Mouse (Mus musculus): ENCODE measurements around the gene Lce6a.

Lce6a gene

DNA sequence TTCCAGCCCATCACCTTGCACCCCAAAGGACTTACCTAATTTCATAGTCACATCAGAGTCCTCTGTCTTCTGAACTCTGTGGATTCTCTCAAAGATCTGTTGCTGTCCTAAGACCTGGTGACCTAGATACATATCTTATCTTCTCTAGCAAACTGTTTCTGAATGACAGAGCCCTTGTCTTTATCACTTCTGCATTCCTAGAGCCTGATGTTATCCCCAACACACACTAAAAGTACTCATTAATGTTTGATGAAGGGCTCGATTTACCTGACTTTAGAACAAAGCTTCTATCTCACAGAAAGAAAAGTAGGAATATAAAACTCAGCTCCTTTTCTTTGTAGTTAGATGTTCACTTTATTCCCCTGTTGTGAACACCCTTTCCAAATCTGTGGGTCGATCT lies at the start of gene Lce6a:
TSS of gene Lce6a (minus strand) at position 101 of the 400 bp plus-strand sequence.
- no peak for DNase-seq (ENCODE audit: low read depth)

DNA sequence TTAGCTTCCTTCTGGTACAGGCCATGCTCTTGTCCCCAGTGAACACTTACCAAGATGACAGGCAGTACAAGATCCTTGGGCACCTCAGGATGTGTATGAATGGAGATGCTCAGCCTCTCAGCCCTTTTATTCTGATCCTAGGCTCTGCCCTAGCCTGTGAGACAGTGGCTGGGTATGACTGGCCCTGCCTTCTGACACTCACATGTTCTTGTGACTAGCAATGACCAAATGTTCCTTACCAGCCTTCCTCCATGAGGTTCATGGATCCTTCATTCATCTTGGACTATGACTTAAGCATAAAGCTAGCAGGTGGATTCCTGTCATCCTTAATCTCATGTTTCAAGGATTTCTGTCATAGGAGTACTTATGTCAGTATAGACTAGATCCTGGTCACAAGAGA lies 48.8 kb upstream of the Lce6a start, which contains the start of gene Lce1a2:
TSS of gene Lce1a2 (minus strand) at position 101 of the 400 bp plus-strand sequence.
- DNase-seq (ENCODE audit: low read depth): no peak

DNA sequence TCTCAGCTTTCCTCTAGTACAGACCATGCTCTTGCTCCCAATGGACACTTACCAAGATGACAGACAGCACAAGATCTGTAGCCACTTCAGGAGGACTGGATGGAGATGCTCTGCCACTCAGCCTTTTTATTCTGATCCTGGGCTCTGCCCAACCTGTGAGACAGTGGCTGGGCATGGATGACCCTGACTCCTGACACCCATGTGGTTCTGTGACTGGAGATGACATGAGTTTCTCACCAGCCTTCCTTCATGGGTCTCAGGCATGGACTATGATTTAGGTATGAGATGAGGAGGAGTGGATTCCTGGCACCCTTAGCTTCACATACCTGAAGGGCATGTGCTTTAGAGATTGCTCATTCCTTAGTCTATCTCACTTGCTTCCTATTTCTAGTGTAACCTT lies 35.4 kb upstream of the Lce6a start, which contains the start of gene Lce1b:
TSS of gene Lce1b (minus strand) at position 101 of the 400 bp plus-strand sequence.
- no peak for DNase-seq (ENCODE audit: low read depth)

DNA sequence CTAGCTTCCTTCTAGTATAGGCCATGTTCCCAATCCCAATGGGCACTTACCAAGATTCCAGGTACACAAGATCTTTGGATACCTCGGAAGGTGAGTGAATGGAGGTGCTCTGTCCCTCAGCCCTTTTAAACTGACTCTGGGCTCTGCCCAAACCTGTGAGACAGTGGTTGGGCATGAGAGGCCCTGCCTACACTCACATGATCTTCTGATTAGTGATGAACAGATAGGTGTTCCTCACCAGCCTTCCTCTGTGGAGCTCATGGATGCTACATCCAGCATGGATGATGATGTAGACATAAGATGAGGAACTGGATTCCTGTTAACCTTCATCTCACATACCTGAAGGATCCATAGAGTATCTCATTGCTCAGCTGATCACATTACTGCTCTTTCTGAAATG lies 26.7 kb upstream of the Lce6a start, which contains the start of gene Lce1a1:
TSS of gene Lce1a1 (minus strand) at position 101 of the 400 bp plus-strand sequence.
- DNase-seq (ENCODE audit: low read depth): no peak

DNA sequence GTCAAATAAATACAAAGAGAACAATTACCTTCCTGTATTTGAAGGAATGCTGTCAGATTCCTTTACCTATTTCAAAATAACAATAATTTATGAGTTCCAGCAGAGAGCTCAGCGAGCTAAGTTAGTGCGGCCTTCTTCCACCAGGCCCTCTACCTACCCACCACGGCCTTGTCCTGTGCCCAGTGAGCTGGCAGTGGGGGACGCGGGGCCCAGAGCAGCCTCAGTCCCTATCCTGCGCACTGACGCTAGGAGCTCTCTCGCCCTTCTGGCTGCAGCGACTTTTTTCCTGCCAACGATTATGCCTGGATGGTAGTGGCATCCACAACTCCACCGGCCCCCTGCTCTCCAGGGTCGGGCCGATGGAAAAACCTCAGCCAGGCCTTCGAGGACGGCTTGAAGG lies 18.4 kb upstream of the Lce6a start:
- DNase-seq (ENCODE audit: low read depth): no peak

DNA sequence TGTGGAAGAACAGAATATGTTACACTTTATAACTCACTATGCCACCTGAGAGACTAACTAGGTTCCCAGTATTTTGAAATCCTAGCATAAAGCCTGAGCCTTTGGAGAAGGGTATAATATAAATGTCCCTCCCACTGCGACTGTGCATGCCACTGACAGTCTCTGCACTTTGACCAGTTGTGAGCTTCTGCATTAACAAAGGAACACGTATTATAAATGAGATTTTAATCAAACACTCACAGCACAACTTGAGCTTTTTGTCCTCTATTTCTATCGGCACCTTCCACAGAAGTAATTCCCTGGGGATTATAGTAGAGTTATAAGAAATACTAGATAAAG lies 17.2 kb upstream of the Lce6a start:
- no peak for DNase-seq (ENCODE audit: low read depth)

DNA sequence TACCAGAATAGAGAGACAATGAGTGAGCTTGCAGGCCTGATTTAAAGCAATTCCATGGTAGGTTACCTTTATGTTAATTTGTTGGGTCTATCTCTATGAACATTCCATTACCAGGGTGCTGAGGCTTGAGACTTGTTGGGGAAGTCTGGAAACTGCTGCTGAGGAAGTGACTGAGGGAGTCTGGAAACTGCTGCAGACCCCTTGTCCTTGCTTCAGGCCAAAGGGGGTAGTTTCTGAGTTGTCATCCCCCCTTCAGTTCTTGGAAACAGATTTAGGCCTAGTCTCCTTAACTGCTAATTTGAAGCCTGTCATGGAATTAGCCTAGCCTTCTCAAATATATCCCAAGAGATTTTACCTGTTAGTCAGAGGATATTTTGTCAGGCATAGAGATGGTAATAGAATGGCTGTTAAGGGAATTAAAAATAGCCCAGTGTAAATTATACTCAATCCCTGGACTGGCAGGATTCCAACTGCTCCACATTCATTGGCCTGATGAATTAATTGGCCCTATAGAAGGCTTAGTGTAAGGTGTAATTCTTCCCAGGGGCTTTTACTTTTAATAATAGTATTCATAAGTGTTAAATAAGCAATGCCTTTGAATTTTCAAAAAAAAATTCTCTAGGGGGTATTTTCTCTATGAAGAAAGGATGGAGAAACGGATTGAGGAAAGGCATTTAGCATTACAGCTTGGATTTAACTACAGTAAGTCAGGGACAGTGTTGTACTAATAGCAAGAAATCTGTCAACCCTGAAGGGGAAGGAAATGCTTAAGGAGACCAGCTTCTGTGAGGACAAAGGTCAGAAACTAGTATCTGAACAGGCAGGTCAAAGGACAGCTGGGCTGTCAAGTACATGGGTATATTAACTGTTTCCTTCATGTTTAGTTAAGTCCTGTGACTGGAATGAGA lies 16.5 kb upstream of the Lce6a start:
- no peak for DNase-seq (ENCODE audit: low read depth)

DNA sequence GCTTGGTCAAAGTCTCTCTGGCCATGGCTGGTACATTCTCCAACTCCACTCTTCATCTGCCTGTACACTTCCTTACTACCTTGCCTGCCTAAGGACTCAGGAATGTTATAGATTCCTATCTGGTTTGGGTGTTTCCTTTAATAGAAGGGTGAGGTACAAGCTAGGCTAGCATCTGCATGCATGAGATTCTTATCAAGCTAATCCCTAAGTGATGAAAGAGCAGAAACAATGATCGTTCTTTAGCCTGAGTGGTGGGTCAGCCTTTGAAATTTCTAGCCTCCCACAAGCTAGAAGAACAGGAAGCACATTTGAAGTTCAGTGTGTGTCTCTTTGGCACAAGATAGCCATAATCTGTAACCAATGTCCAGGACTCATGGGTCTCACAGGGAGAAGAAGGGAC lies 11.7 kb downstream of the Lce6a start:
- DNase-seq (ENCODE audit: low read depth): no peak

DNA sequence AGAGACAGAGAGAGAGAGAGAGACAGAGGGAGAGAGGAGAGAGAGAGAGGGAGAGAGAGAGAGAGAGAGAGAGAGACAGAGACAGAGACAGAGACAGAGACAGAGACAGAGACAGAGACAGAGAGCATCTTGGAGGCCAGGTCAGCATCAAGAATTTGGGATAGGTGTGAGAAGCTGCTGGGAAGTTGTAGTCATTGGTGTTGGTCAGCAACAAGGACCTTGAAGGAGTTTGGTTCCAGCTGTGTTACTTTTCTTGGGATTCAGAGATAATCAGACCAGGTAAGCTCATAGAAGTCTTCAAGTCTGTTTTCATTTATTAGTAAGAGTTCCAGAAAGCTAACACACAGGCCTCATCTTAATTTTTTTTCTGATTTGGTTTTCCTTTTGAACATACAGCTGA lies 14.1 kb downstream of the Lce6a start, which contains the start of gene 2210017I01Rik:
TSS of gene 2210017I01Rik (minus strand) at position 101 of the 400 bp plus-strand sequence.
- no peak for DNase-seq (ENCODE audit: low read depth)

DNA sequence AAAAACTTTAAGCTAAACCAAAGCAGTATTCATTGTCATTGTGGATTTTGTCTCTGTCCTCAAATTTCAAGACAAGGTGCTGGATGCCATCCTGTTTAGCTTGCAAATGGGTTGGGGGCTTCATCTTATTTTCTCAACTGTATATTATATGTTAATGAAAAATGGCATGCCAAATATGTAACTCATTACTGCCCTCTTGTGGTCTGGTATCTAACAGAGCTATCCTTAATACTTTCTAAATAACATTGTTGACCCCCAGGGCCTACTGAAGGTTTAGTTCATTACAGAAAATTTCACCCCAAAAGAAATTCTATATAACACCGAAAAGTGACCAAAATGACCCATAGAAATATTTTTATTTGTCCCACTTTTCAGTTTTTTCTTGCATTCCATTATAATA lies 19.3 kb downstream of the Lce6a start:
- no peak for DNase-seq (ENCODE audit: low read depth)

DNA sequence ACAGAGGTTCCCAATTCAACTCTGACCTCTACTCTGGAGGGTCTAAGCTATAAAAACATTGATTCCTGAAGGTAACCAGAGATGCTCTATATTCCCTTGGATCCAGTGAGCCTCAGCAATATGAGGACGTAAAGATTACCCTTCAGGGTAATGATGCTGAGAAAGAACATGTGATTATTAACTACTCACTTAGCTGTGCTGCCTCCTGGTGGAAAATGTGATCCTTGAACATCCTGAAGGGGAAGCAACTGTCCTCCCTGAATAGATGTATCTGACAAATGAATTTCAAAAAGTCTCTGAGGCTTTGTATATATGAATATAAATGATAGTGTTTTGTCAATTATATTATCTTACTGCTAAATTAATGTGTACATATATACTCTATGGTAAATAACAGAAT lies 21.0 kb downstream of the Lce6a start:
- no peak for DNase-seq (ENCODE audit: low read depth)

DNA sequence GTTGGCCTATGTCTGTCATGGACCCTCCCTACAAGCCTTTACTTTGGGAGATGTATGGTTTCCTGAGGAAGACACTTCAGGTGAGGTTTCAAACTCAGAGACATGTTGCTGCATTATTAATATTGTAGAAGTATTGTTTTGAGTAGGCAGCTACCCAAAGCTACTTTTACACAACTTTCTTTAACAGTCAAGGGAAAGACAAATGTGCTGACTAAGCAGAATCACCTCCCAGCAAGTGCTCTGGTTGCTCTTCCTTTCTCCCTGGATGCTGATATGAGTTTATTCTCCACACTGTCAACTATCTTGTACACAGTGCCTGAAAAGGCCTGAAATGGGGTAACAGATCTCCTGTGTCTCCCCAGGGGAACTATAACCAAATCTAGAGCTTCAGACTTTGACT lies 21.5 kb downstream of the Lce6a start:
- no peak for DNase-seq (ENCODE audit: low read depth)

DNA sequence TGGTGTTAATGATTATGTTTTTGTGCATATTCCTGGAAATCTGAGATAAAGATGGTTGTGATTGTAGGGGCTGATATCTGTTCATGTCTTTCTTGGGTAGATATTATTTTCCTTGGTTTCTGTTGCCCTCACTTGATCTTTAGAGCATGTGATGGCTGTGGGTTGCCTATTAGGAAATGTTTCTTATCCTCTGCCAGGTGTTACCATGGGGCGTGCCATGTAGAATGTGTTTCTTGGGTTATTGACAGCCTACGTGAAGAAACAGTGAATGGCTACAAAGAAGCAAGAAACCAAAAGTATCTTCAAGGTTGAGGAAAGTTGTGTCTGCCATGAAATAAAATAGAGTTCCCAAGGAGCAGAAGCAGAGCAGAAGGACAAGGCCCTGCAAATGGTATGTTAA lies 23.0 kb downstream of the Lce6a start:
- DNase-seq (ENCODE audit: low read depth): no peak

DNA sequence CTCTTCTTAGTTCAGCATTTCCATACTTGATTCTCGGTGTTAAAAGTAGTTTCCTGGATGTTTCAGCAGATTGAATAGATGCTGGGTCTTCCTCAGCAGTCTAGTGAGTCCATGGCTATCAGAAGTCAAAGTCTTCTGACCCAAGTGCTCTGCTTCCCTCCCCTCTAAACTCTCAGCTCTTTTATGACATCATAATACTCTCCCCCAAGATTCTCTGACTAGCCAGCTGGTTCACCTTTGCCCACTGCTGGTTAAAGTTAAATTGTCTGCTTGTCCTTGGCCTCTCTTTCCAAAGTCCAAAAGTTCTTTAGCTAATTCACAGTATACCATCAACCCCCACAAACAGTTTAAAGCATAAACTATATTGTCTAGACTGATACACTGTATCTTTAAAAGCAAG lies 32.6 kb downstream of the Lce6a start, which contains the start of gene Smcp:
TSS of gene Smcp (minus strand) at position 140 of the 400 bp plus-strand sequence.
- DNase-seq (ENCODE audit: low read depth): no peak

DNA sequence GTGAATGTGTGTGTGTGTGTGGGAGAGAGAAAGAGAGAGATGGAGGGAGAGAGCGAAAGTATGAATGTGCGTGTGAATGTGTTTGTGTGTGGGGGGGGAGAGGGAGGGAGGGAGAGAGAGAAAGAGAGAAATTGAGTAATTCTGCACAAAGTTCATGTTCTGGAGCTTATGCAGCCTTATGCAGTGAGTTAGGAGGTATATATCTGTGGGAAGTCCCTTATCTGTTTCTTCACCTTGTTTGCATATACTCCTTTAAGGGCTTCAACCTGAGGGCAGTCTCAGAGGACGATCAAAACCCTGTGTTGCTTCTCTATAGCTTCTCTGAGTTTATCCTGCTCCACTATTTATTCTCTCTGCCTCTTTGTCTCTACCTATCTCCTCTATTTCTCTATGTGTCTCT lies 34.3 kb downstream of the Lce6a start:
- DNase-seq (ENCODE audit: low read depth): no peak

DNA sequence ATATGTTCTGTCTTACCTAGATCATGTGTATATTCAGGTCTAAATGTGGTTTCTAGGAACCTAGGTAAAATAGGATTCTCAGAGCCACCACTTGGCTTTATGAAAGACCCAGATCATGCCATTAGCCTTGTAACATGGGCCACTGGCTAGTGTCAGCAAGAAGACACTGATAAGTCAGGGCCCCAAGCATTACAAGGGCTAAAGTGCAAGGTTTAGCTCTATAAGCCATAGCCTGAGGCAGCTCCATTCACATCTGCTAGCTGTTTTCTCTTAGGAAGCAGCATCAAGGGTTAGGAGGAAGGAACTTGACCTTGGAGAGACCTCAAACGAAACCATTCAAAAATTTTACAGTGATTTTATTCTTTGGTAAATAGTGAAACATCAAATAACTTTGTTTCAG lies 36.4 kb downstream of the Lce6a start:
- no peak for DNase-seq (ENCODE audit: low read depth)

DNA sequence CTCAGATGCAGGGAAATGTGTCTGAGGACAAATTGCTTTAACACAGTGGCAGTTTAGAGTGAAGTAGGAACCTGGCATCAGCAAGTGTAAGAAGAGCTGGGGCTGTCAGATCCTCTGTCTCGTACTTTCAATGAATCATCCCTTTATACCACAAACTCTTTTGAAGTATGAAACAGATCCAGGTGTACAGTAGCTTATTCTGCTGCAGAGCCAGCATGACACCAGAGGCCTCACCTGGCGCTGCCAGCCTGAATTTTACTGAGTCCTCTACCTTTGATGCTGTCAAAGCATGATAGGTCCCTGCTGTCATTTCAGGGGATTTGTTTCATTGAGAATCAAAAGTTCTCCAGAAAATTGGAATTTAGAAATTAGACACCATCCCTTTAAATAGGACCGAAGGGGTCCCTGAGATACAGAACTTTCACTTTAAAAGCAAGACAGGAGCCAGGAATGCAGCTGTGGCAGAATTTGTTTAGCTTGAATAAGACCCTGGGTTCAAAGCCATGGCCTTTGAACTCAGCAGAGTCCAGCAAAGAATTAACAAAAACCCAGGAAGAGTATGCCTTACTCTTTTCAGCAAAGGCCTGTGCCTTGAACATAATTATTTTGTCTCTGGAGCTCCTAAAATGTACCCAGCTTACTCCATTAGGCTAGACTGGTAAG lies 38.2 kb downstream of the Lce6a start:
- no peak for DNase-seq (ENCODE audit: low read depth)

DNA sequence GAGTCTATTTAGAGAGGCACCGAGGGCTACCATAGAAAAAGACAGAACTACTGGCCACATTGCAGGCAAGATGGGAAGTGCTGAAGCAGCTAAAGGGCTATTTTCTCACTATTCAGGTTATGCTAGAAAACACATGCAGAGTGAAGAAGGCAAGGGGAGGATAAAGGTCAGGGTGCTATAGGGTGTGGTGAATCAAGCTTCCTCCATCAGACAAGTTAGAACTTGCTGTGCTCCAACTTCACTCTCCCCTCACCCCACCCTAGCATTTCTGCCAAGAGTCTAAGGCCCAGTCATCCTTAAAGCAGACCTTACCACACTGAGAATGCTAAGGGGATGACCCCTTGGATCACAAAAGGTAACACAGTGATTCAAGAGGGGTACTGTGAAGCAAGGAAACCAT lies 42.0 kb downstream of the Lce6a start:
- DNase-seq (ENCODE audit: low read depth): no peak

DNA sequence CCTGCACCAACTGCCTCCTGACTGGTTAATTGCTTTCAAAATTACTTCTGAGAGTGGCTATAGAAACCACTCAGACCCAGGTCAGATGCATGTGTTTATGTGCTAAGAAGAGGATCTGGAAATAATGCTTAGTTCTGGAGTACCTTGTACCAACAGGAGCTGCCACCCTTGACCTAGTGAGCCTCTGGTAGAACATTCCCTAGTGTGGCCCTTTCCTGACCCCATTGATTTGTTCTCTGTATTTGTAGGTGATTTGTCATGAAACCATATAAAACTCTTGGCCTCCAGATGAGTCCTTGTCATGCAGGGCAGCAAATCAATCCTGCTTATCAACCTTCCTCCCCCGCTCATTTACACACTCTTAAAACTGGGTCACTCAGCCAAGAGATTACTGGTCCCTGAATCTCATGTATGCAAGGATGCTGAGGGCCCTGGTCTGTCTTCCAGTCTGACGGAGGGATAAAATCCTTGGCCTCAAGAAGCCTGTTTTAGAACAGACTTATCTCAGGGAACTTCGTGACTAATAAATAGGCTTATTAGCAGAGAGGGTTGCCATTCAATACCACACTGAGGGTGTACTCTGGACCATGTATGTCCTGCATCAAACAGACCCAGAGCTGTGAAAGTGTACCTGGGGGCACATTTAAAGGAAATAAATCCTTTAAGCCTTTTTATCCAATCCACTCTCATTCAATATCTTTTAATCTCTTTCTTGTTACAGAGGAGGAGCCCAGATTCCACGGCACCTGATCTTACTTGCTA lies 42.6 kb downstream of the Lce6a start:
- no peak for DNase-seq (ENCODE audit: low read depth)

DNA sequence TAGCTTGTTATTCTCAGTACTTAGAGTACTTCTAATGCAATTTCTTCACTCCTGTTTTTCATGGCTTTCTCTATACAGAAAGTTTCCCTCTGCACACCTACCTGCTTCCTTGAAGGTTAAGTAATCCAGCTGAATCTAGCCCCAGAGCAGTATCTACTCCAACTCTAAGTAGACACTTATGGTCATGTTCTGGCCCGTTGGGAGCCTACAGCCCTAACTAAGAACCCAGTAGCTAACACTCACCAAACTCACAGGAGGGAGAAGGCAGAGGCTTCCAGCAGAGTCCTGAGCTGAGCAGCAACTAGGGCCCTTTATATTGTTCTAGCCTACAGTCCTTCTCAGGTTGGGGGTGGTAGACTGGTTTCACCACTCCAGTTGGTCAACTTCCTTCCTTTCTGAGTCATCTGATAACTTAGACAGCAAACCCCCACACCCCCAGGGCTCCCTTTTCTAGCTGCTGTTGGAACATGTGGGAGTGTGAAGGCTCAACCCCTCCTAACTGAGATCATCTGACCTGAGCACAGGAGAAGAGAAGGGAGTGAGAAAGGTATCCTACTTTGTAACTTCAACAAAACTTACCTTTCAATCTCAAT lies 47.9 kb downstream of the Lce6a start, which contains the start of gene Ivl:
TSS of gene Ivl (minus strand) at position 287 of the 593 bp plus-strand sequence.
- no peak for DNase-seq (ENCODE audit: low read depth)

DNA sequence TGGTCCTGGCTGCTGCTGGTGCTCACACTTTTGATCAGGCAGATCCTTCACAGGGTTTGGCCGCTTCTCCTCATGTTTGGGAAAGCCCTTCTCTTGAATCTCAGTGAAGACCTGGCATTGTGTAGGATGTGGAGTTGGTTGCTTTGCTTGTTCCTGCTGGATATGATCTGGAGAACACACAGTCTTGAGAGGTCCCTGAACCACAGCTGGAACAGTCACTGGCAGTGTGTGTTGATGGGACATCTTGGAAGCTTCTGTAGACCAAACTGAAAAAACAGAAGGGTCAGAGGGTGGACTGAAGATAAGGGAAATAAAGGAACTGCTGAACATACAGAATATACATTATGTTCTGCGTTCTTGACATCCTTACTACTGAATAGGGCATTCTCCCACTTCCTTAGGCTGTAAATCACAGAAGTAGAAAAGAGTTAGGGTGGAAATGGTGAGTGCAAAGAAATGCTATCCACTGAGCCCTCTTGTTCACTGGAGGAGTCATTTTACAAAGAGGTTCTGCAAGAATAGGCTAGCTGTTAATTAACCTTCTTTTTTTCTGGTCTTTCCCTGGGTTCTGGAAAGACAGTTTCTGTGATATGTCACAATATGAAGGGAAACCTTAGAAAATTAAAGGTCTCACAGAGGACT lies 48.8 kb downstream of the Lce6a start:
- no peak for DNase-seq (ENCODE audit: low read depth)
